Mouse (Mus musculus): ENCODE data around the gene Oscp1. TPM values are rescaled to one million over a fixed set of nuclear protein-coding genes. Genes with fewer than 3 reads are reported as not detected.

Gene Oscp1
- total RNA-seq, 2 experiments from 2014 or later = 54.5 TPM

- no peak for DNase-seq (ENCODE audit: low spot score in 2 of 2)
Observed at GRCm38 (mm10) chr4:126109613-126110373, 51.4 kb downstream of the Oscp1 start.

GRCm38 (mm10) chr4:126110374-126111152 is 52.2 kb downstream of the Oscp1 start:
- DNase-seq (ENCODE audit: low spot score in 2 of 2) = peak; percentile 77 to 78

GRCm38 (mm10) chr4:126111153-126111549 is 52.8 kb downstream of the Oscp1 start:
- DNase-seq (ENCODE audit: low spot score in 2 of 2) = no peak

GRCm38 (mm10) chr4:126113243-126113642 is 54.9 kb downstream of the Oscp1 start:
- DNase-seq (ENCODE audit: low spot score in 2 of 2) = no peak

GRCm38 (mm10) chr4:126113943-126114342 is 55.6 kb downstream of the Oscp1 start:
- DNase-seq (ENCODE audit: low spot score in 2 of 2) = peak in 1 of 2 experiments; percentile 51

GRCm38 (mm10) chr4:126115411-126115810 is 57.0 kb downstream of the Oscp1 start:
- DNase-seq (ENCODE audit: low spot score in 2 of 2) = no peak

GRCm38 (mm10) chr4:126115871-126116521 is 57.6 kb downstream of the Oscp1 start:
- no peak for DNase-seq (ENCODE audit: low spot score in 2 of 2)

GRCm38 (mm10) chr4:126117116-126117515 is 58.8 kb downstream of the Oscp1 start:
- no peak for DNase-seq (ENCODE audit: low spot score in 2 of 2)

- DNase-seq (ENCODE audit: low spot score in 2 of 2) = peak; percentile 63 to 75
Observed at GRCm38 (mm10) chr4:126118651-126119050, 60.3 kb downstream of the Oscp1 start.

GRCm38 (mm10) chr4:126119051-126119450 is 60.7 kb downstream of the Oscp1 start:
- DNase-seq (ENCODE audit: low spot score in 2 of 2) = no peak

- DNase-seq (ENCODE audit: low spot score in 2 of 2) = no peak
Observed at GRCm38 (mm10) chr4:126120052-126120451, 61.7 kb downstream of the Oscp1 start.

- DNase-seq (ENCODE audit: low spot score in 2 of 2) = no peak
Observed at GRCm38 (mm10) chr4:126120506-126120905, 62.1 kb downstream of the Oscp1 start.

- DNase-seq (ENCODE audit: low spot score in 2 of 2) = peak; percentile 23 to 59
Observed at GRCm38 (mm10) chr4:126123309-126124040, 65.1 kb downstream of the Oscp1 start.

- DNase-seq (ENCODE audit: low spot score in 2 of 2) = no peak
Observed at GRCm38 (mm10) chr4:126130502-126130901, 72.1 kb downstream of the Oscp1 start.

GRCm38 (mm10) chr4:126131290-126132121 is 73.1 kb downstream of the Oscp1 start:
- peak in 1 of 2 experiments; percentile 31 for DNase-seq (ENCODE audit: low spot score in 2 of 2)

GRCm38 (mm10) chr4:126132636-126133264 is 74.4 kb downstream of the Oscp1 start:
- DNase-seq (ENCODE audit: low spot score in 2 of 2) = no peak

- no peak for DNase-seq (ENCODE audit: low spot score in 2 of 2)
Observed at GRCm38 (mm10) chr4:126134236-126134635, 75.9 kb downstream of the Oscp1 start.

GRCm38 (mm10) chr4:126134639-126135038 is 76.3 kb downstream of the Oscp1 start:
- no peak for DNase-seq (ENCODE audit: low spot score in 2 of 2)

GRCm38 (mm10) chr4:126137773-126138172 is 79.4 kb downstream of the Oscp1 start:
- DNase-seq (ENCODE audit: low spot score in 2 of 2) = no peak

GRCm38 (mm10) chr4:126141021-126141420 is 82.7 kb downstream of the Oscp1 start:
- no peak for DNase-seq (ENCODE audit: low spot score in 2 of 2)
